Mouse (Mus musculus): ENCODE measurements around the gene Lgals4.

Gene Lgals4

GRCm38 (mm10) chr7:28808957-28809393 is 24.7 kb upstream of the Lgals4 start:
- peak; percentile 92 for DNase-seq

- DNase-seq, result peak; percentile 66
Observed at GRCm38 (mm10) chr7:28809401-28810089, 24.1 kb upstream of the Lgals4 start.

GRCm38 (mm10) chr7:28810107-28811066 is 23.3 kb upstream of the Lgals4 start:
- DNase-seq, result peak; percentile 100

- DNase-seq, result peak; percentile 84
Observed at GRCm38 (mm10) chr7:28811228-28811627, 22.4 kb upstream of the Lgals4 start.

- DNase-seq, result no peak
Observed at GRCm38 (mm10) chr7:28811640-28812275, 21.9 kb upstream of the Lgals4 start.

- DNase-seq, result no peak
Observed at GRCm38 (mm10) chr7:28812436-28812835, 21.2 kb upstream of the Lgals4 start.

- no peak for DNase-seq
Observed at GRCm38 (mm10) chr7:28812949-28813348, 20.7 kb upstream of the Lgals4 start.

- DNase-seq, result no peak
Observed at GRCm38 (mm10) chr7:28814306-28815034, 19.2 kb upstream of the Lgals4 start.

DNA sequence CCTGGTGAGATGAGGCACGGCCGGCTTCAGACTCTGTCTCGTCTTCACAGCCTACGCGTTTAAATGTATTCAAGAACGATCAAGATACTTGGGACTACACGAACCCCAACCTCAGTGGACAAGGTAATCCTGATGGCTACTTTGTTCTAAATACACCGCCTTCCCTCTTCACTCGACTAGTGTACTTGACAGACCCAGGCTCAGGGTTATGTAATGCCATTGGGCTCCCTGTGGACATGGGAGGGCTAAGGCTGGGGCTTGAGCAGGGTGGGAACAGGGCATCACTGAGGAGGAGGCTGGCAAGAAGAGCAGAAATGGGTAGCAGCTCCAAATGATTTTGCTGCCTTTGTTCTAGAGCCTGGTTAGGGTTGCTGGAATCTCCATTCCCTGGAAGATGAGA is 18.4 kb upstream of the Lgals4 start:
- no peak for DNase-seq

DNA sequence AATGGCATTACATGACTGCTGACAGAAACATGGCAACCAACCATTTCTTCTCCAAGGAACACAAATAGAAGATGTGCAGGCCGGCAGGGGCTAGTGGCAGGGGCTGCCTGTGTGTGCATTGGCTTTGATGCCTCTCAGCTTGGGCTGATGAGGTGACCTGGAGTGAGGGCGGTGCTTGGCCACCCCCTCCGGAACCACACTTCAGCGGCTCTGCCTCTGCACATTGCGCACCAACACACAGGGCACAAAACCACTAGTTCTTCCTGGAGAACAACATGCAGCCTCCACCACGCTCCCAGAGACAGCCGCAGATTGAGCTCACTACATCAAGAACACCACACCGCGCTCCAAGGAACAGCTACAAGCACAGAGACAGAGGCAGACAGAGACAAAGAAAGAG is 17.5 kb upstream of the Lgals4 start:
- DNase-seq, result no peak

DNA sequence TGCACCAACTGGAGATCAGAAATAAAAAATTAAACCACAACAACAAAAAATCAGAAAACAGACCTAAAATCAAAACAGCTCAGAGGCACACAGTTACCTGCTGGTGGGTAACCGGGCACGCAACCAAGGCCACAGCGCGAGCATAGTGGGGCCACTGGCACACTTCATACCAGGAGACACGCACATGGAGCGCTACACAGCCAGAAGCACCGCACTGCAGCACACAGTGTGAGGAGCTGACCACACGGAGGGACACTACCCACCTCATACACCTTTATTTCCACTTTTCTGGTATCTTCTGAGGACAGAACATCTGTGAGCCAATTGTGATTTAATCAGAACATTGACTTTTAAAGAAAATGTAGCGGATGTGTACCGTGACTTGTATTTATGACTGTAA is 16.7 kb upstream of the Lgals4 start:
- DNase-seq, result no peak

- no peak for DNase-seq
Observed at GRCm38 (mm10) chr7:28817524-28817923, 16.1 kb upstream of the Lgals4 start.

- no peak for DNase-seq
Observed at GRCm38 (mm10) chr7:28817957-28818356, 15.7 kb upstream of the Lgals4 start.

- no peak for DNase-seq
Observed at GRCm38 (mm10) chr7:28818436-28818835, 15.2 kb upstream of the Lgals4 start.

DNA sequence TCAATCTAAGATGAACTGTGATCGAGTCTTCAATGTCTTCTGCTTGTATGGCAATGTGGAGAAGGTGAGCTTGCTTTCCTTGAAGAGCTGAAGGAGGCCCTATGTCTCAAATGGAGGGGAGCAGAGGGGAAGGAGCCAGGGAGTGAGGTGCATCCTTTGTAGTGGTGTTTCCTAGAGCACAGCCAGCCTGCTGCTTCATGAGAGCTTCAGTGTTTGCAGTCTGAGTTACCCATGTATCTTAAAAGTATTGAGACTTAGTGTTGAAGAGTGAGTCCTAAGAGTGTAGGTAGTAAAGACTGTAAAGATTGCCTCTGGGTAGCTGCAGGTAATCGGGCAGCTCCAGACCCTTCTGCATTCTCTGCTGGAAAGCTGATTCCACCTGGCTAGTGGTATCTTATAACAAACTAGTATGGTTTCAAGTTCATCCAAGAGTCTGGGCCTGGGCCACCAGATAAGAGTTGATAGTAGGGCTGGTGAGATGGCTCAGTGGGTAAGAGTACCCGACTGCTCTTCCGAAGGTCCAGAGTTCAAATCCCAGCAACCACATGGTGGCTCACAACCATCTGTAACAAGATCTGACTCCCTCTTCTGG is 14.7 kb upstream of the Lgals4 start:
- DNase-seq, result no peak

DNA sequence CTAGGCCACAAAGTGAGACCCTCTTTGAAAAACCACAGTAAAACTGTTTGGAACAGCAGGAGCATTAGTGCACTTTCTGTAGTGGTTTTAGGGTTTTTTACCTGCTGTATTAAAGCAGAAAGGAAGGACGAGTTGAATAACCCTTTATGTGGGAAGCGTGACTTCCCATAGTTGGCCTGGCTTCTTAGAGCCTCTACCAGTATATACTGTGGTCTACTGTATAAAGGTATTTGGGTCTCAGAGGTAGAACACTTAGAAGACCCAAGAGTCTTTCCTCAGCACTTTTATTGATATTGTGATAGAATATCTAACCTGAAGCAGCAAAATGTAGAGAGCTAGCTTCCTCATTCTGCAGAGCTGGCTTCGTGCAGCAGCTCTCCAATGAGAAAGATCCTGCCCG is 14.1 kb upstream of the Lgals4 start:
- no peak for DNase-seq

DNA sequence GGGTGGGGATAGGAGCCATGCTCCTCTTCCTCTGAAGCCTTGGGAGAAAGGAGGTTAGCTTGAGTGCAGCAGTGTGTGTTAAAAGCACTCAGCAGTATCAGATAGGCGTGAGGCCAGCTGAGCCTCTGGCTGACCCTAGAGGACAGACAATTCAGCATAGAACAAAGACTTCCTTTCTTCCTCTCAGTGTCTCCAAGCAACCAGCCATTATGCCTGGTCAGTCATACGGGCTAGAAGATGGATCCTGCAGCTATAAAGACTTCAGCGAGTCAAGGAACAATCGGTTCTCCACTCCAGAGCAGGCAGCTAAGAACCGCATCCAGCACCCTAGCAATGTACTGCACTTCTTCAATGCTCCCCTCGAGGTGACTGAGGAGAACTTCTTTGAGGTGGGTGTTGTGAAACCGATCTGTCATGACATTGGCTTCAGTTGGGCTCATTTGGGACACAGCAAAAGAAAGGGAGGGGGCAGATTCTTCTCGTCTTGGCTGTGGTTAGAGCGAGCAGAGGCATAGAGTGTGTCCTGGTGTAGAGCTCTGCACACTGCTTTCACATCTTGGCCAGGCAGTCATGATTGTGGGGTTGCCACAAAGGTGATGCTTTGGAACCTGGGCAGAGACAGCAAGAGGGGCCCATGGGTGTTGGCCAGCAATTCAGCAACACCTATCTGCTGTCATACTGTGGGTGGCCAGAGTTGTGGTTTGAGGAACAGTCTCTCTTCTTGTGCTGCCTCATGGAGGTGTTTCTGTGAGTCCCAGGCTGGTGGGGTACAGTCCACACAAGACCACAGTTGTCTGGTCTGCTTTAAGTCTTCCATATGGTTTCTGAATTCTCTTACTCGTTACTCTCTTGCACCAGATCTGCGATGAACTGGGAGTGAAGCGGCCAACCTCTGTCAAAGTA is 13.0 kb upstream of the Lgals4 start:
- DNase-seq, result peak; percentile 64

GRCm38 (mm10) chr7:28821261-28821831 is 12.3 kb upstream of the Lgals4 start:
- no peak for DNase-seq

DNA sequence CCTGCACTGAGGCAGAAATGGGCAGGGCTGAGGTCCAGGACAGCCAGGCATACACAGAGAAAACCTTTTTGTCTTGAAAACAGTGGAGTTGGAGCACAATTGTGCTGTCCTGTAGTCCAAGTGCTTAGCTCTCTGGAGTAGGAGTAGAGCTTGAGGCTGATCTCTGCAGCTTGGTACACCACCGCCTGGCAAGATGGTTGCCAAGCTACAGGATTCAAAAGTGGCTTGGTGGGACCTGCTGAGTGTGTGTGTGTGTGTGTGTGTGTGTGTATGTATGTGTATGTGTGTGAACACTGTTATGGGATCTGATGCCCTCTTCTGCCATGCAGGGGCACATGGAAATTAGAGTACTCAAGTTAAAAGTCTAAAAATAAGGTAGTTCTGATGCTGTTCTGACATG is 11.1 kb upstream of the Lgals4 start:
- no peak for DNase-seq

- DNase-seq, result no peak
Observed at GRCm38 (mm10) chr7:28822993-28823903, 10.4 kb upstream of the Lgals4 start.
